Mouse (Mus musculus) heart, embryonic 10.5 days (tissue): ENCODE data around the gene Nolc1. TPM values are rescaled to one million over a fixed set of nuclear protein-coding genes. Genes with fewer than 3 reads are reported as not detected.

Experiments
- DNase-seq: peaks from one replicate; pipeline ENCODE4 v3.0.0-alpha.2; 2017; ENCODE audit warnings: low spot score
- H3K27ac ChIP-seq: fragments of 300-500 bp; sonication (generic); 2 replicates; pipeline ENCODE4 v1.5.1; 2016; ENCODE audit warnings: mild to moderate bottlenecking
- H3K27me3 ChIP-seq: fragments of 300-500 bp; sonication (generic); 2 replicates; pipeline ENCODE4 v1.6.1; 2016; ENCODE audit warnings: mild to moderate bottlenecking; ENCODE audit not compliant: poor library complexity, insufficient read depth, severe bottlenecking
- H3K36me3 ChIP-seq: fragments of 300-500 bp; sonication (generic); 2 replicates; pipeline ENCODE4 v1.6.1; 2016; ENCODE audit warnings: mild to moderate bottlenecking, moderate library complexity
- H3K4me1 ChIP-seq: fragments of 300-500 bp; sonication (generic); 2 replicates; pipeline ENCODE4 v1.6.1; 2016; ENCODE audit warnings: mild to moderate bottlenecking
- H3K4me3 ChIP-seq: fragments of 300-500 bp; sonication (generic); 2 replicates; pipeline ENCODE4 v1.5.1; 2016; ENCODE audit warnings: mild to moderate bottlenecking, moderate library complexity
- H3K9me3 ChIP-seq: fragments of 300-500 bp; sonication (generic); 2 replicates; pipeline ENCODE4 v1.6.1; 2016; ENCODE audit warnings: mild to moderate bottlenecking, moderate library complexity
- WGBS: fragments of 180-500 bp; shearing (Covaris S2); methylation state at CpG from one replicate; pipeline ENCODE4 v1.1.7; 2016; 5-methylcytosine and 5-hydroxymethylcytosine counted together
- polyA plus RNA-seq: library from polyadenylated mRNA; unstranded; fragments of >200 nt; fragmentation: Nextera tagmentation; extraction: Ambion mirVana; gene quantifications from 2 replicates; pipeline ENCODE4 v1.2.1, GENCODE M21; 2016

The Nolc1 gene
- polyA plus RNA-seq, 1 experiment from 2014 or later = 117 TPM

- H3K4me3 ChIP-seq = peak overlapping the region; percentile 93
- WGBS = 0% methylated on average over 7 of the region's 7 CpGs
- H3K4me1 ChIP-seq = peaks cover 58% of the 10 kb centered on the region
Observed at GRCm38 (mm10) chr19:46045696-46046311, 29.9 kb upstream of the Nolc1 start.

DNA sequence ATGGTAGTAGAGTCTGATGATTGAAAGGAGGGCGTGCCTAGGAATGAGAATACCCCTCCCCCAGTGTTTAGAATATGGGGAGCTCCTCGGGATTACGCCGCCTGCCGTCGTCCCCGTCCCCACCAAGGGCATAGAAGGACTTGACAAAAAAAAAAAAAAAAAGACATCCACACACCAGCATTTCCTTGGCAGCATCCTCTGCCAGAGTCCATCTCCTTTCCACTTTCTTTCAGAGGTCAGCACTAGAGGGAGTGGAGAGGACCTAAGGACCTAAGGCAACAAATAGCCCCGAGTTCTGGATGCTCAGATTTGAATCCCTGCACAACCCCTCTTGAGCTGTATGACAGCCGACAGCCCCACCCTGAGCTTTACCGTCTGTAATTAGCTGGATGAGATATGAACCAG lies 29.0 kb upstream of the Nolc1 start:
- 2% methylated on average over 10 of the region's 10 CpGs for WGBS
- H3K27ac ChIP-seq = peak overlapping the region; percentile 98

More at GRCm38 (mm10) chr19:46045696-46046311, 29.9 kb upstream of the Nolc1 start:
- DNase-seq = no peak
- Histone ChIP-seq H3K27ac (peak overlapping the region; percentile 98), H3K9me3 (no peaks in the 10 kb centered on the region), H3K27me3 (no peaks in the 10 kb centered on the region), H3K36me3 (no peaks in the 10 kb centered on the region)

GRCm38 (mm10) chr19:46047426-46047825 lies 28.2 kb upstream of the Nolc1 start:
- H3K36me3 ChIP-seq = no peaks in the 10 kb centered on the region
- H3K4me3 ChIP-seq = no peak overlapping the region
- WGBS = 61% methylated on average over 2 of the region's 2 CpGs
- H3K27ac ChIP-seq = no peak overlapping the region
- DNase-seq = no peak
- no peaks in the 10 kb centered on the region for H3K9me3 ChIP-seq
- H3K27me3 ChIP-seq = no peaks in the 10 kb centered on the region
- peaks cover 42% of the 10 kb centered on the region for H3K4me1 ChIP-seq

More for the DNA sequence above, 29.0 kb upstream of the Nolc1 start:
- Histone ChIP-seq H3K36me3 (no peaks in the 10 kb centered on the region), H3K4me3 (peak overlapping the region; percentile 93; the same call in 1 of the 2 replicates), H3K4me1 (peaks cover 50% of the 10 kb centered on the region), H3K9me3 (no peaks in the 10 kb centered on the region), H3K27me3 (no peaks in the 10 kb centered on the region)
- no peak for DNase-seq

DNA sequence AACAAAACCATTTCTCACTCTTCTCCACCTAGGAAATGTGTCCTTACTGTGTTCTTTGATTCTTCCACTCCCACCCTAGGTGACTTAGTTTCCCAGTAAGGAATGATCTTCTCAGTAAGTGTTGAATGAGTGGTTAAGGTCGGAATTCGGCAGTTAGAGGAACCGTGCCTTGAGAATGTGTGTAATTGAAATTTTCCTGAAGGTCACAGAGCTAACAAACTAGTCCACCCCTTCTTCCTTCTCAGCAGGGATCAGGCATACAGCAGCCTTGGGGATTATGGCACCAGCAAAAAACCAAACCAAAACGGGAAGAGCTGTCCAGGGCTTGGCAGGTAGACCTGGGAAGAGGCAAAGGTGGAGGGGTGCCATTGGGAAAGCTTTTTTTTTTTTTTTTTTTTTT lies 26.5 kb upstream of the Nolc1 start:
- Histone ChIP-seq H3K4me3 (no peak overlapping the region), H3K36me3 (no peaks in the 10 kb centered on the region), H3K27ac (no peak overlapping the region), H3K27me3 (no peaks in the 10 kb centered on the region), H3K9me3 (no peaks in the 10 kb centered on the region), H3K4me1 (peaks cover 25% of the 10 kb centered on the region)
- no peak for DNase-seq
- WGBS = 69% methylated on average over 4 of the region's 4 CpGs

DNA sequence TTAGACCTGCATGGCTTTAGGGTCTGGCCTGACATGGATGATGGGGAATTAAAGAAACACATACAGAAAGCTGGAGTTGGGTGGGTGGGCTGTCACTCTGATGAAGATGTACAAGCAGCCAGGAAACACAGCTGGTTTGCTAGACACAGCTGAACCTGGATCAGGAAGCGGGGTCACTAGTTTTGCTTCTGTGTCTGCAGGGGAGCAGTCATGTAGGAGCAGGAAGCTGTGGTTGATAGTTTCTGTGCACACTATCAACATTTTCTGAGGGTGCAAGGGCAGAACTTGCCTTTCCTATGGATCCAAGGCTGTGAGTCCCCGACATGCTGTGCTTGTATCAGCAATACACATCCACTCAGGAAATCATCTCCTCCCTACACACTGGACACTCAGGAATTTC lies 25.2 kb upstream of the Nolc1 start:
- 65% methylated on average over 2 of the region's 2 CpGs for WGBS
- no peaks in the 10 kb centered on the region for H3K9me3 ChIP-seq
- H3K4me3 ChIP-seq = no peak overlapping the region
- no peak for DNase-seq
- H3K27ac ChIP-seq = no peak overlapping the region
- H3K4me1 ChIP-seq = peaks cover 21% of the 10 kb centered on the region
- H3K36me3 ChIP-seq = no peaks in the 10 kb centered on the region
- H3K27me3 ChIP-seq = no peaks in the 10 kb centered on the region

GRCm38 (mm10) chr19:46055752-46056387 lies 19.8 kb upstream of the Nolc1 start:
- WGBS = 2% methylated on average over 11 of the region's 11 CpGs
- no peaks in the 10 kb centered on the region for H3K9me3 ChIP-seq
- H3K27me3 ChIP-seq = no peaks in the 10 kb centered on the region
- peak overlapping the region; percentile 88 for H3K4me3 ChIP-seq
- peak overlapping the region; percentile 96 for H3K27ac ChIP-seq
- H3K36me3 ChIP-seq = 0 out of 2 replicates have a peak, but pooled peaks cover under 1% of the 10 kb centered on the region
- peaks cover 23% of the 10 kb centered on the region for H3K4me1 ChIP-seq
- peak; percentile 87 for DNase-seq

DNA sequence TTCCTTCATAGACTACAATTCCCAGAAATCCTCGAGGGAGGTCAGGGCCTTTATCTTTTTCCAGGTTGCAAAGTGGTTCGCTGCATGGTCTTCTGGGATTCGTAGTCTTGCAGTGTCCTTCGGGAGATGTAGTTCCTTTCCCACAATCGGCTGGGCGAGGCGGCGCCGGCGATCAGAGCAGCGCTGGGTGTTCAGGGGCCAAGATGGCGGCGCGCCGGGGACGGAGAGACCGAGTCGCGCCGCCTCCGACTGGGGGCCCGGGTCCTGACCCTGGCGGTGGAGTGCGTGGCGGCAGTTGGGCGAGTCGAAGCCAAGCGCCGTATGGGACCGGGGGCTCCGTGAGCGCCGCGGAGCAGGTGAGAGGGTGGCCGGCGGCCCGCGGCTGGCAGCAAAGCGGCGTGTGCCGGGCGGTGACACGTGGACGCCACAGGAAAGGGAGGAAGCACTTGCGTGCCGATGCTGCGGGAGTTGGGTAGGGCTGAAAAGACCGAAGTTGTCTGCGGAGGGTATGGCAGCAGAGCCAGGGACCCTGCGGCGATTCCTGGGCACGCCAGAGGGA lies 19.2 kb upstream of the Nolc1 start:
- under 1% methylated on average over 52 of the region's 52 CpGs for WGBS
- H3K36me3 ChIP-seq = peaks cover 6% of the 10 kb centered on the region
- no peaks in the 10 kb centered on the region for H3K27me3 ChIP-seq
- no peaks in the 10 kb centered on the region for H3K9me3 ChIP-seq
- H3K4me3 ChIP-seq = peak overlapping the region; percentile 88
- DNase-seq = peak; percentile 98
- H3K4me1 ChIP-seq = peaks cover 23% of the 10 kb centered on the region
- H3K27ac ChIP-seq = peak overlapping the region; percentile 96

DNA sequence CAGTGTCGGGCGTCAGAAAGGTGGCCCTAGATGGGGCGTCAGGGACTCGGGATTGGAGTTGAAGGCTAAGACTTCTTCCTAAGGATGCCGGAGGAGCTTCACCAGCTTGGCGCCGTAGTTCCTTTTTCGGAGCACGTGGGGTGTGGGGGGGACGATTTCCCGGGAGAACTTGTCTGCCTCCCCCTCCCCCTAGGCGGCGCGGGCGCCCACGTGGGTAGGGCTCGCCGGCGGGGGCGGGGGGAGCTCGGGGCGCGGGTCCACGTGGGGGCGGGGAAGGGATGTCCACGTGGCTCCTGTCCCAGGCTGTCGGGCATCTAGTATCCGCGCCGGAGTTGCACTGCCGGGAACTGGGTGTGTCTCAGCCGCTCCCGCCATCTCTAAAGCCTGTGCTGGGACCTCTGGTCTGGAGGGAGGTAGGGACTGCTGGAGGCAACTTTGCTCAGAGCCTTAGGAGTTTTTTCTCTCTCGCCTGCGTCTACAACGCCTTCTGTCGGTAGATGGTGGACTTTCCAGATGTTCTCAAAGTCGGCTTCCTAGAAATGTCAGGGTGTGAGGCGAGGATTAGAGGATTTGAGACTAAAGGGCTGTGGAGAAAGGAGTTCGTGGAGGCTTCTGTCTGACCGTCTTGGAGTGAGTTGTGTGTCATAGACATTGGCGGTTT lies 18.6 kb upstream of the Nolc1 start:
- WGBS = 0% methylated on average over 42 of the region's 42 CpGs
- no peaks in the 10 kb centered on the region for H3K9me3 ChIP-seq
- DNase-seq = peak; percentile 95

GRCm38 (mm10) chr19:46058466-46058865 lies 17.2 kb upstream of the Nolc1 start:
- H3K4me1 ChIP-seq = peaks cover 23% of the 10 kb centered on the region
- WGBS = 92% methylated on average over 7 of the region's 7 CpGs
- no peaks in the 10 kb centered on the region for H3K27me3 ChIP-seq
- H3K27ac ChIP-seq = no peak overlapping the region
- H3K36me3 ChIP-seq = peaks cover 26% of the 10 kb centered on the region
- no peak for DNase-seq
- no peaks in the 10 kb centered on the region for H3K9me3 ChIP-seq
- H3K4me3 ChIP-seq = peak overlapping the region; percentile 88; the same call in 1 of the 2 replicates

More for the DNA sequence above, 18.6 kb upstream of the Nolc1 start:
- Histone ChIP-seq H3K27me3 (no peaks in the 10 kb centered on the region), H3K4me1 (peaks cover 23% of the 10 kb centered on the region), H3K36me3 (peaks cover 12% of the 10 kb centered on the region), H3K4me3 (peak overlapping the region; percentile 88), H3K27ac (peak overlapping the region; percentile 96)

- H3K4me1 ChIP-seq = peaks cover 23% of the 10 kb centered on the region
- no peak overlapping the region for H3K27ac ChIP-seq
- no peak overlapping the region for H3K4me3 ChIP-seq
- no peaks in the 10 kb centered on the region for H3K27me3 ChIP-seq
- no peak for DNase-seq
- 65% methylated on average over 6 of the region's 6 CpGs for WGBS
- H3K9me3 ChIP-seq = no peaks in the 10 kb centered on the region
- H3K36me3 ChIP-seq = peaks cover 50% of the 10 kb centered on the region
Observed at GRCm38 (mm10) chr19:46060845-46061244, 14.8 kb upstream of the Nolc1 start.

DNA sequence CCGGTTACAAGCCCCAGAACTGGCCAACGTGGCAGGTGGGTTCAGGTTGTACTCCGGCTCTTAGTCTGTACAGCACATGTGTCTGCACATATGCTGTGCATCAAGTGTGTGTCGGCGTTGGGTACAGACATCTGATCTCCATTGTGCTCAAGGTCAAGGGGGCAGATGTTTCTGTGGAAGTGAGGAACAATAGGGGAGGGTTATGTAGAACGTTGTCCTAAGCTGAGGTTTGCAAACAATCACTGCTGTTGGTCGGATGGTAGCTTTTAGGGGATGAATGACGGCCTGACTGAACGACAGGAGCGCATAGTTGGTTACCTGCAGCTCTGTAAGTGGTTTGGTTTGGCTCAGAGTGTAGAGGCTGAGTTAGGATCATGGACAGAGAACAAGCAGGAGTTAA lies 7.6 kb upstream of the Nolc1 start:
- H3K36me3 ChIP-seq = peaks cover 96% of the 10 kb centered on the region
- WGBS = 88% methylated on average over 10 of the region's 10 CpGs
- H3K27me3 ChIP-seq = no peaks in the 10 kb centered on the region
- peaks cover 11% of the 10 kb centered on the region; the same call in 1 of the 2 replicates for H3K4me1 ChIP-seq
- H3K27ac ChIP-seq = no peak overlapping the region
- no peak overlapping the region for H3K4me3 ChIP-seq
- H3K9me3 ChIP-seq = no peaks in the 10 kb centered on the region
- no peak for DNase-seq

GRCm38 (mm10) chr19:46073285-46073684 lies 2.4 kb upstream of the Nolc1 start:
- WGBS = 83% methylated on average over 7 of the region's 7 CpGs

GRCm38 (mm10) chr19:46074266-46074665 lies 1.4 kb upstream of the Nolc1 start:
- 73% methylated on average over 5 of the region's 5 CpGs for WGBS
- H3K36me3 ChIP-seq = peaks cover 68% of the 10 kb centered on the region
- H3K27me3 ChIP-seq = no peaks in the 10 kb centered on the region
- H3K4me1 ChIP-seq = peaks cover 27% of the 10 kb centered on the region
- H3K9me3 ChIP-seq = no peaks in the 10 kb centered on the region
- no peak overlapping the region for H3K4me3 ChIP-seq
- no peak overlapping the region for H3K27ac ChIP-seq
- no peak for DNase-seq

More at GRCm38 (mm10) chr19:46073285-46073684, 2.4 kb upstream of the Nolc1 start:
- Histone ChIP-seq H3K9me3 (no peaks in the 10 kb centered on the region), H3K27ac (no peak overlapping the region), H3K4me1 (peaks cover 27% of the 10 kb centered on the region), H3K27me3 (no peaks in the 10 kb centered on the region), H3K4me3 (no peak overlapping the region), H3K36me3 (peaks cover 66% of the 10 kb centered on the region)
- no peak for DNase-seq
